Mouse (Mus musculus): ENCODE results near the gene Maml2.

- no peak for TF ChIP-seq CHD2 (IDR thresholded peaks at IDR 0.05; ENCODE audit: low read depth, low read length)
- no peak for TF ChIP-seq ZC3H11A (IDR thresholded peaks at IDR 0.05; ENCODE audit: borderline replicate concordance, low read depth, low read length)
These were observed 227.3 kb downstream of the Maml2 start for GRCm38 (mm10) chr9:13525075-13525474.
